Mouse (Mus musculus): Measurements from ENCODE around the gene Lamp1.

The Lamp1 gene

DNA sequence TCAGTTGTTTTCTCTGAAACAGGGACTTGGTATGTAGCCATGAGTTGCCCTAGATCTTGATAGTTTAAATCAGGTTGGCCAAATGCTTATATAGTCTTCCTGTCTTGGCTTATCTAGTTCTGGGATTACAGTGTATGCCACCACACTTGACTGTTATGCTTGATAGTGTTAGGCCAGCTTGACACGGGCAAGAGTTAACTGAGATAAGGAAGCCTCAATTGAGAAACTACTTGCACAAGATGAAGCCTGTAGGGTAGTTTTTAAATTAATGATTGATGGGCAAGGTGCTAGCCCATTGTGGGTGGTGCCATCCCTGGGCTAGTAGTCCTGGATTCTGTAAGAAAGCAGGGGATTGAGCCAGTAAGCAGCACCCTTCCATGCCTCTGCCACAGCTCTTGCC lies 4.6 kb downstream of the Lamp1 start:
- DNase-seq (ENCODE audit: low read depth, low spot score), result no peak

DNA sequence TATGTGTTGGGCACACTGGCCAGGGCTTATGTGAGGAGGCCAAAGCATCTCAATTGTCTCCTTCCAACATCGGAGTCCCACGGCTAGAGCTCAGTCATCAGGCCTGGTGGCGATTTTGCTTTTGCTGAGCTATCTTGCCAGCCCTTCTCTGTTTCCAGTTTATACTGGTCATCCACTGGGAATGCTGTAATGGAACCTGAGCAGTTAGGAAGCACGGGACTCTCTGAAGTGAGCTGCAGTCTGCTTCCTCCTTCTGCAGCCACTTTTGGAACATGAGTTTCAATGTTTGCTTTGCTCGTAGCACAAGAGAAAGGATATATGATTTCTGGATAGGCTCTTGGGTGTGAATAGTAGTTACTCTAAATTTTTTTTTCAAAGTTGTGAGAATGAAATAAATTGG lies 5.4 kb downstream of the Lamp1 start:
- DNase-seq (ENCODE audit: low read depth, low spot score), result no peak

DNA sequence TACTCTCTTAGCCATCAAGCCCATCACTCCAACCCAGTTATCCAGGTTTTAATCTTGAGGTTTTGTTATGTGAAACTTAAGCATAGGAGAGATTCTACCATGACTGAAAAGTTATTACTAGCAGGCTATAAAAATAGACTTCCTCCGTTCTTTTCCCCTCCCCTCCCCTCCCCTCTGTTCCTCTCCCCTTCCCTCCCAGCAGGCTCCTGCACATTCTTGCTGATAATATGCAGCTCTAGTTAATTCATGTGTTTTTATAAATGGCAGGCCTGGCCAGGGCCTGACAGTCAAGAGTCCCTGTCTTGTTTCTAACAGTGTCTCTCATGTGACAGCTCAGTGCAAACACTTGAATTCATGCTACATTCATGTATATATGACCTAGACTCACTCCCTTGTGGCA lies 11.5 kb downstream of the Lamp1 start:
- DNase-seq (ENCODE audit: low read depth, low spot score), result no peak

DNA sequence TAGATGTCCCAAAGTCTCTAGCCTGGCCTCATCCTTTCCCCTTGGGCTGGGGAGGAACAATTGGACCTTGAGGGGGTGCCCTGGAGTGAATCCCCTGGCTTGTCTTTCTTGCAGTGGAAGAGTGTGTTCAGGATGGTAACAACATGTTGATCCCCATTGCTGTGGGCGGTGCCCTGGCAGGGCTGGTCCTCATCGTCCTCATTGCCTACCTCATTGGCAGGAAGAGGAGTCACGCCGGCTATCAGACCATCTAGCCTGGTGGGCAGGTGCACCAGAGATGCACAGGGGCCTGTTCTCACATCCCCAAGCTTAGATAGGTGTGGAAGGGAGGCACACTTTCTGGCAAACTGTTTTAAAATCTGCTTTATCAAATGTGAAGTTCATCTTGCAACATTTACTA lies 15.3 kb downstream of the Lamp1 start:
- no peak for DNase-seq (ENCODE audit: low read depth, low spot score)

DNA sequence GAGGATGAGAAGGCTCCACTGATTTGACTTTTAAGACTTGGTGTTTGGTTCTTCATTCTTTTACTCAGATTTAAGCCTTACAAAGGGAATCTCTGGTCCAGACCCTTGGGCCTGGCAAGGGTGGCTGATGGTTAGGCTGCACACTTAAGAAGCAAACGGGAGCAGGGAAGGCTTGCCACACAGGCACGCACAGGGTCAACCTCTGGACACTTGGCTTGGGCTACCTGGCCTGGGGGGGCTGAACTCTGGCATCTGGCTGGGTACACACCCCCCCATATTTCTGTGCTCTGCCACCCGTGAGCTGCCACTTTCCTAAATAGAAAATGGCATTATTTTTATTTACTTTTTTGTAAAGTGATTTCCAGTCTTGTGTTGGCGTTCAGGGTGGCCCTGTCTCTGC lies 15.8 kb downstream of the Lamp1 start:
- no peak for DNase-seq (ENCODE audit: low read depth, low spot score)

DNA sequence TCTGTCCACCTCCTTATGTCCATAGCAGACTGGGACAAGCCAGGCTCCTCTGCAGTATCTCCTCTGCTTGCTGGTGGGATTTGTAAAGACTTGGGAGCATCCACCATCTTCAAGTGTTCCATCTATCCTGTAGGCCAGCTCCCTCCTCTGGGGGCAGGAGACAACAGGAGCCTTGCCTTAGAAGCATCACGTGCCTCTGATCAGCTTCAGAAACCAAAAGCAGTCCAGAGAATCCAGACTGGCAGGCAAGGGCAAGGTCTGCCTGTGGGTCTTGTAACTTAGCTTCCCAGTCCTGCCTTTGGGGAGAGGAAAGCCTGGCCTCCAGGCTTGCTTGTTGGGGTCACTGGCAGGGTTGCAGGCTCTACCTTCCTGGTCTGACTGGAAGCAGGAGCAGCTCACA lies 16.7 kb downstream of the Lamp1 start:
- no peak for DNase-seq (ENCODE audit: low read depth, low spot score)

DNA sequence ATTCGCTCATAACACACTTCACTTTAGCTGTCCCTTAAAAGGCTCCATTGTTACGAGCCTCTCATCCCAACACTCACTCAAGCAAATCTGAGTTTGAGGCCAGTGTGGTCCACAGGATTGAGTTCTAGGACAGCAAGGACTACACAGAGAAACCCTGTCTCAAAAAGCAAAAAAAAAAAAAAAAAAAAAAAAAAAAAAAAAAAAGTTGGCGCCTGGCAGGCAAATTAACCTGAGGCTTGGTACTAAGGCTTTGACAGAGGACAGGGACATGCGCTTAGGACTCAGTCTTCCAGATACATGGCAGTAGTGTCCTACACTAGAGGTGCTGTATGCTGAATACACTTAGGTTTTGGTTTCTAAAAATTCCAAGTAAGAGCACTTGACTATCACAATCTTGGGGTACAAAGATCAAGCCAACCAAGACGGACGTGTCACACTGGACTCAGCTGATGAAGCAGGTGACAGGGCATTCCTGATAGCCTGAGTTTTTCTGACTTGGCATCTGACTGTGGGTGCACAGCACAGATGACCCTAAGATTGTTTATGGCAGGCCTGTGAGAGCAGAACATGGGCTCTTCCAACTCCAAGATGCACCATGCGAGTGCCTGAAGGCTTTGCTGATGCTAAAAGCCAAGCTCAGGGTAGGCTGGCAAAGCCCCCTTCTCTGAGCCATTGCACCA lies 18.4 kb downstream of the Lamp1 start:
- DNase-seq (ENCODE audit: low read depth, low spot score), result no peak

DNA sequence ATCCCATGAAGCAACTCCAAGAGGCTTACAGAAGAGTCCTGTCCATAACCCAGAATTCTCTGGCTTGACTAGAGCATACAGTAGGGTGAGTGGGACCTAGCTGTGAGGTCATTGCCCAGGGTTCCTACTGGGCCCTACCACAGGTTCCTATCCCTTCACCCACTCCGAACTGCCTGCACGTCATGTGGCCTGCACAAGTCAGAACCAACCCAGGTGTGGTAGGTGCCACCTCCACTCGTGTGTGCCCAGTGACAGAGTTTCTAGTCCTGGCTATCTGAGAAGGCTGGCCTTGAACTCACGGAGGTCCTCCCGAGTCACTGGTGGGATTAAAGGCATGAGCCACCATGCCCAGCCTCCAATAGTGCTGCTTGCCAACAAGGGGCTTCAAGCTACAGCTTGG lies 19.2 kb downstream of the Lamp1 start:
- DNase-seq (ENCODE audit: low read depth, low spot score), result no peak

DNA sequence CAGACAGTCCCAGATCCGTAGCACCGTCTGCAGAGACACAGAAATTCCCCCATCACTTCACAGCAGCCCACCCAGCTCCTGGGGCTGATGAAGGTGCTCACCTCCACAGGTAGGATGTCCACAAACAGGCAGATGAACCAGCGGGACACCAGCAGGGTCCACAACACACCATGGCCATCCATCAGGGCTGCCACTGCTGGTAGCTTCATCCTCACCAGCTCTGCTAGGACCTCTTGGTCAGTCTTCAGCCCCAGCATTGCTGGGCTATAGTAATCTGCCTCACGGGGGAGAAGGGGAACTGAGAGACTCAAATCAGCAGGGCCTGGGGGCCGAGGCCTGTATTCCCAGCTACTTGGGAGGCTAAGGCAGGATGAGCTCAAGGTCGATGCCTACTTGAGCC lies 20.5 kb downstream of the Lamp1 start:
- no peak for DNase-seq (ENCODE audit: low read depth, low spot score)

DNA sequence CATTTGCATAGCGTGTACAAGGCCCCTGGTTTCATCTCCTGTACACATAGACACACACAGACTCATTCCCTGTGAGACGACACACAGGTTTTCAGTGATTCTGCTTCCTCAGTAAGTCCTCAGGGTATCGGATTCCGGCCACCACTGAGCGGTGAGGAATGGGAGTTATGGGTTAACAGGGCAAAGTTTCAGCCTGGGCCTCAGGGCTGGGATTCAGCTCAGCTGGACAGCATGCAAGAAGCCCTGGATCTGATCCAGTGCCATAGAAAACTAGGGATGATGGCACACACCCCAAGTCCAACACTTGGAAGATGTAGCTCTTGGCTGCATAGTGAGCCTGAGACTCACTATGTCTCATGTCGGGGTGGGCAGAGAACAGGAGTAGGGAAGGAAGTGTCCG lies 21.0 kb downstream of the Lamp1 start:
- DNase-seq (ENCODE audit: low read depth, low spot score), result no peak

DNA sequence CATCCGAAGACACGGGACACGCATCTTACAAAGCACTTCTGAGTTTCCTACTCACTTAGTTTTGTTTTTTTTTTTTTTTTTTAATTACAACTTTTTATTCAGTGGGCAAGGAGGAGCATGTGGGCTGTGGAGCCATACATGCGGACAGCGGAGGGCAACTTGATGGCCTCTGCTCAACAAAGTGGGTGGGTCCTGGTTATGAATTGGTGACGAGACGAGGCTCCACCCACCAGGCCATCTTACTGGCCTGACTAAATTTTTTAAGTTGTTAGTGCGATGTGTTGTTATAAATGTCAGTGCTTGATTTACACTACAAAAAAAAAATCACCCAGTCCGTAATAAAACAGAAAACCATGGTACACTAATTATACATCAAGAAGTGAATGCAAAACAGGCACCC lies 21.4 kb downstream of the Lamp1 start:
- DNase-seq (ENCODE audit: low read depth, low spot score), result no peak

DNA sequence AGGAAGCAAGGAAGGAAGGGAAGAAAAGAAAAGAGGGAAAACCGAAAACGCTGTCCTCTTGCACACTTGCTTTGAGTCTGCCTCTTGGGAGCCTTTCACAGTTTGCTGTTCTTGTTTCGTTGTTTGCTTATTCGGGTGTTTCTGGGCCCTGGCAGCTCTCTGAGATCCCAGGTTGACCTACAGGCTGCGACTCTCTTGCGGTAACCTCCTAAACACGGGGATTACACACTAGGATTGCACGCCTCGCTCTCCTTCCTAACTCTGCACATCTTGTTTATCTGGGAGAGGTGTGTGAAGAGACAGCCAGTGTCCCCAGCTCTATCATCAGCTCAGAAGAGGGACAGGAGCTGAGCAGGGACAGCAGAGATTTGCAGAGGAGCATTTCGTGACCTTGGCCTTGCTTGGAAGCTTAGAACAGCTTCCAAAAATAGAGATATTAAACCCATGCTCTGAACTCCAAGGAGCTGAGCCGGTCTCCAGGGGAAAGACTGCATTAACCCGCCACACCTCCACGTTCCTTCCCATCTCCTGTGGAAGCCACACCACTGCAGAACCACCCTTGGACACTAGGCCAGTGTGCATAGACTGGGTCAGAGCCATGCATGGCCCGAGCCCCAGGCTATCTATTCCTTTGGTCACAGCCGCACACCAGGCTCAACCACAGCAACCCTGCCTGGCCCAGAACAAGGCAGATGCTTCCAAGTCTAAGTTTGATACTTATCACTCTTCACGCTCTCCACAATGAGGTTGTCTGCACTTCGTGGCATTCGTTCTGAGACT lies 22.1 kb downstream of the Lamp1 start:
- DNase-seq (ENCODE audit: low read depth, low spot score), result no peak

DNA sequence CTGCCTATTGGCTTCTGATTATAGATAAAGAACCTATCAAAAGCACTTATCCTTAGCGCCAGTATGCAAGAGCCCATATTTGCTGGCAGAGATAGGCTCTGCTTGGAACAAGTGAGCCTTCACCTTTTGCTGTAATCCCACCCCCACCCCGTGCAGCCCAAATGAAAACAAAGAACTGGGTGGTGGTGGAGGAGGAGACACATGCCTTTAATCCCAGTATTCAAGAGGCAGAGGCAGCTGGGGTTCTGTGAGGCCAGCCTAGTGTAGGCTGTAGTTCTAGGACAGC lies 22.7 kb downstream of the Lamp1 start:
- no peak for DNase-seq (ENCODE audit: low read depth, low spot score)

DNA sequence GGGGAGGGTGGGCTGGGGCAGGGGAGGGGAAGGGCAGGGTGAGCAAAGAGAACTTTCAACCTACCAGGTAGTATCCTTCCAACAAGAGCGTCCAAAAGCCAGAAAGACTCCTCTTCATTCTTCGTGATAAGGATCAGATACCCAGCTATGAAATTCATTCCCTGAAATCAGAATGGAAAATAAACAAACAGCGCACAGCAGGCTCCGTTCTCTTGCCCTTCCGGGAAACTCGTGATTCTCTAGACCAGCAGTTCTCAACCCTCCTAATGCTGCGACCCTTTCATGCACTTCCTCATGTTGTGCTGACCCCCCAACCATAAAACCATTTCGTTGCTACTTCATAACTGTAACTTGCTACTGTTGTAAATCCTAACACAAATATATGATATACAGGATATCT lies 27.9 kb downstream of the Lamp1 start:
- DNase-seq (ENCODE audit: low read depth, low spot score), result no peak

DNA sequence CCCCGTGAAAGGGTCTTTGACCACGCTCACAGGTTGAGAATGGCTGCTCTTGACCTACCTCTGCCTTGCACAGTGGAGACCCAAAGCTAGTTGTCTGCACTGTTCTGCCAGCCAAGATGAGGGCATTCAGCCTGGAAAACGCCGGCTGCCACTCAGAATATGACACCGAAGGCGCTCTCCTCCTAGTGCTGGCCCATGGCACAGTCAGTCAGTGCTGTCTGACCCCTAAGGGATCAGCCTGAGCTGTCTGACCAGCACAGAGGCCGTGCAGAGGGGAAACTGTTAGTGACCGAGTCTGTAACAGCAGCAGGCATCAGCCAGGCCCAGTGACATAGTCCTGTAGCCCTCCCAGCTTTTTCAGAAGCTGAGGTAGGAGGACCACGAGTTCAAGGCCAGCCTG lies 28.3 kb downstream of the Lamp1 start:
- DNase-seq (ENCODE audit: low read depth, low spot score), result no peak

DNA sequence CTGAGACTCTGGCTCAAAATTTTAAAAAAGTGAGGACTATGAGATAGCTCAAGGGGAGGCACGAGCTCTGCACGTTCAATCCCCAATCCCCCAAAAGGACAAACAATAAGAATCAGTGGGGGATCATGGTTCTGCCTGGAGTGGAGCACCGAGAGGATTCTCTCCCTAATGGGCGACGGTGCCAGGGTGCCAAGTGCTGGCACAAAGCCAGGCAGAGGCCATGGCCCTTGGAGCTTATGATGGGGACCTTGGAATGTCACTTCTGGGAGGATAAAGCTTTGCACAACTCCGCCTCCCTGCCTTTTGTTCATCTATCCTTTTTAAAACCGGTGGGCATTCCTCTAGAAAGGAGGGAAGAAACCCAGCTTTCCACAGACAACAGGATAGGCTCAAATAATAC lies 28.7 kb downstream of the Lamp1 start:
- no peak for DNase-seq (ENCODE audit: low read depth, low spot score)

DNA sequence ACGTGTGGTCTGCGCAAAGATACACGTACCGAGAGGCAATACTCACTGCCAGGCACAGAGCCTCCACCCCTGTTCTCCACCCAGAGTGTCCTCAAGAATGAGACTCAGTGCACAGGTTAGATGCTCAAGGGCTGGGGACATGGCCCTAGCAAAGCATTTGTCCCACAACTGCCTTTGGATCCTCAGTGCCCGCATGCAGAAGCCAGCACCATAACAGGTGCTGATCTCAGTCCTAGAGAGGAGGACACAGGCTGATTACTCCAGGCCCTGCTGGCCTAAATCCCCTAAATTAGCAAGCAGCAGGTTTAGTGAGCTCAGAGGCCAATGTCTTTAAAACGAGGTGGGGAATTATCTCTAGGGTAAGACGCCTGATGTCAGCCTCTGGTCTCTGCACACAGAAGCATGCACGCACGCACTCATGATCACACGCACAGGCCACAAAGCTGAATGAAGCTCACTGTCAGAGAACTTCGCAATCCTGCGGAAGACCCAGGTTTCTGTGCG lies 29.1 kb downstream of the Lamp1 start:
- no peak for DNase-seq (ENCODE audit: low read depth, low spot score)

DNA sequence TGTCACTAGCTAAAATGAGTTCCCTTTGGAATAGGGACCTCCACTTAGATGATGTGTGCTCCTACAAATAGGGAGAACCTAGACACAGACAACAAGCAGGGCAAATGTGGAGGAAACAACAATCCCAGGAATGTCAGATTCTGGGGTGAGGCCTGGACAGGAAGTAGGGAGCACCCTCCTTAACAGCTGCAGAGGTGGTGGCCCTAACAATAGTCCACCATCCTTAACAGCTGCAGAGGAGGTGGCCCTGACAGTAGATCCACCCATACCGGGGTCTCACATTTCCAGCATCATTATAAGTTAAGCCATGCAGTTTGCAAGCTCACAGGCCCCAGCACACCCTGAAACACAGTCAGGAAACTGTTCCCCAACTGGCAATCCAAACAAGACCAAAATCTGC lies 29.9 kb downstream of the Lamp1 start:
- no peak for DNase-seq (ENCODE audit: low read depth, low spot score)

DNA sequence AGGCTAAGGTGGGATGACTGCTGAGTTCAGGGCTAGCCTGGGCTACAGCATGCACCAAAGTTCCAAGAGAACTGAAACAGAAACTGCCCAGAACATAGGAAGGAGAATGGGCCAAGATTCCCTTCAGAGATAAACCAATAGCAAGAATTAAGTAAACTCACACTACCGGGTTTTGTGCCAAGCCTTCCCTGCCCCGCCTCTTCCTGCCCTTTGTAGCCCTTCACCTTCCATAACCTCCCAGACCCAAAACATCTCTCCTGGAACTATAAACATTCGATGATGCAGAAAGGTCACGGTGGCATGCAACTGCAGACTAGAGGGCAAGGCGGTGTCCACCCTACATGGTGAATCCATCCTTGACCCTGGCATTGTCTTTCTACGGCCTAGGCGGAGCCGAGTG lies 31.3 kb downstream of the Lamp1 start:
- DNase-seq (ENCODE audit: low read depth, low spot score), result no peak

DNA sequence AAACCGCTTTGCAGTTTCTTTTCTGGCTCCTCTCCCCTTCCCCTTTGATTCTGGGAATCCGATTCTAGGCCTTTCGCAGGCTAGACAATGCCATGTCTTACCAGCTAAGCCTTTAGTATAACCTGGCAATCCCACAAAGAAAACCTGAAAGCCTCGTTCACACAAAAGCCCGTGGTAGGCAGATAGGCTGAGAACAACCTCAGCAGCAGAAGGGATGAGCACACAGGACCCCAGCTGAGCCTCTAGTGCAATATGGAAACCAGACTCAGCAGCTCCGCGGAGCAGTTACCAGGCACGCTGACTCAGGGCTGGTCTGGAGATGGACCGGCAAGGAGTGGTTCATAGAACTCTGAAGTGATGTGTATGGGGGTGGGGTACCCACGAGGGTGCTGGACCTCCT lies 35.9 kb downstream of the Lamp1 start:
- no peak for DNase-seq (ENCODE audit: low read depth, low spot score)

DNA sequence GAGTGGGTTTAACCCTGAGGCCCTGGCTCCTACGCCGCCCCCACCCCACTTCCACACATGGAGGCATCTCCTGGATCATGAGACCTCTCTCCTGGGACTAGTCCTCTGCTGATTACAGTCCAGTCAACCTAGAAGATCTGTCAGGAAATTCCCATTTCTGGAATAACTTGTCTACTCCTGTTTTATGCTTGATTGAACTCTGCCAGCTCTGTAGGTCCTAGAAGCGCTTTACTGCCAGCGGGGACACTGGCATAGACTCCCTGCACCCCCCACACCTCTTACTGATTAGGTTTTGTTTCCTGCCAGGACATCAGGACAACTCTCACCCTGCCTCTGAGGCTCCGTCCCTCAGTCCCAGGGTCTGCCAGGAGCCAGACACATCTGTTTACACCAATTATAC lies 38.5 kb downstream of the Lamp1 start:
- no peak for DNase-seq (ENCODE audit: low read depth, low spot score)

DNA sequence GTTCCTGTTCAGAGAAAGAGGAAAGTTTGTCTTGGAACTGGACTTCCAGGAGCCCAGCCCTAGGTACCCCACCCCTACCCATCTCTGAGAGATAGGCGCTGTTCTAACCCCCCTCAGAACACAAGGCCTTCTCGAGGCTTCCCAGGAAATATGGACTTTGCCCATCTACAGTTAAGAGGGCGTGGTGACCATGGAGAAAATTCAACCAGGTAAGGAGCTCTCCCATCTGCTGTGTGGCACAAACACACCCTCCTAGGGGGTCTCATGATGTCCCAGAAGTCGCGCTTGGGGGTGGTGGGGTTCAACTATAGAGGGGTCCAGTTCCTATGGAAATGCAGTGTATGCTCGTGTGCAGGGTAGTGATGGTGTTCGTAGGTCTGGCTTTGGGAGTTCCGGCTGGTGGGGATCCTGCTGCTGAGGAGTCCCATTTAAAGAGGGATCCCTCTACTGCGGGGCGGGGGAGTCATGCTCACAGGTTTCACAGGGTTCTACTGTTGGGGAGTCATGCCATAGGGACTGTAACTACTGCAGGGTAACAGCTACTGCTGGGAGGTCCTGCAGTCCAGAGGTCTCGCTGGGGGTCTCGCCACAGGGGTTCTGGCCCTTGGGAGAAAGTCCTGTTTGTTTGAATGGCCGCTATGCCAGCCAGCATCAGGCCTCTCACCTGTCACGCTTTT lies 40.6 kb downstream of the Lamp1 start:
- DNase-seq (ENCODE audit: low read depth, low spot score), result no peak
